Mouse (Mus musculus): ENCODE measurements around the gene Mthfd1l.

DNA sequence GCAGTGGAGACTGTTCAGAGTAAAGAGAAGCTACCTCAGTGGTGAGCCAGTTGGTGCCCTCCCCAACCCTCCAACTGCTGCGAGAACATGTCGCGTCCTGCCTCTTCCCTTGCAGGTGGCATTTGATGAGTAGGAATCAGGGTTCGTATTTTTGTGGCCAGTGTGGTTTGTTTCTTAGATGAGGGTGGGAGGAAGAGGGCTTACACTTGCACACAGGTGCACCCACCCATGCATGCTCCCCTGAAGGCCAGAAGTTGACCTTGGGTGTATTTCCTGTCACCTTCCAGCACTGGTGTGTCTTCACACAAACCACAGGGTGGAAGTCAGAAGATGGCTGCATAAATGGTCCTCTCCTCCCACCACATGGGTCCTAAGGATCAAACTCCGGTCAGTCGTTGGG lies 127.1 kb downstream of the Mthfd1l start:
- no peak for TF ChIP-seq POLR2A (IDR thresholded peaks at IDR 0.05; ENCODE audit: borderline replicate concordance, insufficient read depth, low read length)
- TF ChIP-seq CTCF (IDR thresholded peaks at IDR 0.05; ENCODE audit: borderline replicate concordance, insufficient read depth, low read depth, low read length) = no peak
